Mouse (Mus musculus): ENCODE measurements around the gene Olfr33. TPM values are rescaled to one million over a fixed set of nuclear protein-coding genes. Genes with fewer than 3 reads are reported as not detected.

The Olfr33 gene
- polyA plus RNA-seq, 1 experiment = not detected

DNA sequence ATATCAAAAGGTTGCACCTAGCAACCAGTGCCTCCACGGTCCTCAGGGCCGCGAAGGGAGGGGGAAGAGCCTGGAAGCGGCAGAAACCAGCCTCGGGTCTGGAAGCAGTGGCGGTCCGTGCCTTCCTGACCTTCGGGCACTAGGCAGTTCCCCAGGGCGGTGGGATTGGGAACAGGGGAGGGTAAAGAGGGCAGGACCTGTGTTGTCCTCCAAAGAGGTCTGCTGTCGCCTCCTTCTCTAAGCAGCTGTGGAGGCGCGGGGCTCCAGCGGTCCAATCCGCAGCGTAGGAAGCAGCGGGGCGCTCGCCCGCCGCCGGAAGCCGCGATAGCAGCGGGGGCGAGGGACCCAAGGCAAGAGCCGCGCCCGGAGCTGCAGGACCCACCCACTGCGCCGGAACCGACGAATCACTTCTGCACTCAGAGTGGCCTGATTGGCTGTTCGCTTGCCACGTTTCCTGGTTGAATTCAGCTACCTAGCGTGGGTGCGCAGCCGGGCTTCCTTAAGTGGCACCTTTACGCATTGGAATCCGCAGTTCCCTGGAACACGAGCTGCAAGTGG, 31.8 kb downstream of the Olfr33 start, which contains the start of gene Trim68:
TSS of gene Trim68 (minus strand) at position 384 of the 558 bp plus-strand sequence.
- H3K79me2 ChIP-seq (ENCODE audit: control insufficient read depth, insufficient read depth) = no peaks in the 10 kb centered on the region
- no peaks in the 10 kb centered on the region for H3K27me3 ChIP-seq (ENCODE audit: control insufficient read depth, insufficient read depth, insufficient read length)
- H3K36me3 ChIP-seq (ENCODE audit: control insufficient read depth, insufficient read depth) = no peaks in the 10 kb centered on the region
- peak within 1 kb of the TSS; percentile 35 for H3K4me3 ChIP-seq
- TF ChIP-seq TCF12 (IDR thresholded peaks at IDR 0.05; ENCODE audit: insufficient read depth, poor library complexity, severe bottlenecking) (no peak), MAX (IDR thresholded peaks at IDR 0.05; ENCODE audit: low read depth) (no peak), CEBPB (IDR thresholded peaks at IDR 0.05; ENCODE audit: insufficient read depth, poor library complexity, severe bottlenecking) (no peak), POLR2A (IDR thresholded peaks at IDR 0.05; ENCODE audit: insufficient read length, low read depth) (peak; percentile 66), USF1 (IDR thresholded peaks at IDR 0.05; ENCODE audit: low read depth) (peak; percentile 38), MYOD1 (IDR thresholded peaks at IDR 0.05; ENCODE audit: control insufficient read depth in 1 of 3, insufficient read length in 2 of 3, low read depth in 2 of 3) (peak in 1 of 3 experiments; percentile 11), POLR2AphosphoS2 (IDR thresholded peaks at IDR 0.05; ENCODE audit: insufficient read length, low read depth) (peak; percentile 38)
- H3K4me2 ChIP-seq (ENCODE audit: low read depth) = peak within 1 kb of the TSS; percentile 82
- H3ac ChIP-seq (ENCODE audit: control insufficient read depth, insufficient read length) = no peak within 1 kb of the TSS

DNA sequence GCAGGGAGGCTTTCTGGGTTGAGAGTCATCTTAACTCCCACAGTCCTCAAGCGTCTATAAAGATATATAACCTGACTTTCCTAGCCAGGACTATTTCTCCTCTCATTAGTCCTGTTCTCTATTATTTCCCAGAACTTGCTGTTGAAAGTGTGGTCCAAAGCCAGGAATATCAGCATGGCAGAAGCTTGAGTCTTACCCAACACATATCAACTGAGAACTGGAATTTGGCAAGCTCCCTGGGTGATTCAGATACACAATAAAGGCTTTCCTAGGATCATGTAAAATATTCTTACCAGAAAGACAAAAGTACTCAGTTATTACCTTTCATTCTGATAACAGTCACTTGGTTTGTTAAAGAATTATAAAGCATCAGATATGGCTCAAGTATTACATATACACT, 37.0 kb downstream of the Olfr33 start:
- no peak overlapping the region for H3ac ChIP-seq (ENCODE audit: control insufficient read depth, insufficient read length)
- H3K36me3 ChIP-seq (ENCODE audit: control insufficient read depth, insufficient read depth) = no peaks in the 10 kb centered on the region
- no peak overlapping the region for H3K4me2 ChIP-seq (ENCODE audit: low read depth)
- TF ChIP-seq CEBPB (IDR thresholded peaks at IDR 0.05; ENCODE audit: insufficient read depth, poor library complexity, severe bottlenecking) (no peak), TCF12 (IDR thresholded peaks at IDR 0.05; ENCODE audit: insufficient read depth, poor library complexity, severe bottlenecking) (no peak)
- no peaks in the 10 kb centered on the region for H3K79me2 ChIP-seq (ENCODE audit: control insufficient read depth, insufficient read depth)
- H3K27me3 ChIP-seq (ENCODE audit: control insufficient read depth, insufficient read depth, insufficient read length) = no peaks in the 10 kb centered on the region
- no peak overlapping the region for H3K4me3 ChIP-seq

DNA sequence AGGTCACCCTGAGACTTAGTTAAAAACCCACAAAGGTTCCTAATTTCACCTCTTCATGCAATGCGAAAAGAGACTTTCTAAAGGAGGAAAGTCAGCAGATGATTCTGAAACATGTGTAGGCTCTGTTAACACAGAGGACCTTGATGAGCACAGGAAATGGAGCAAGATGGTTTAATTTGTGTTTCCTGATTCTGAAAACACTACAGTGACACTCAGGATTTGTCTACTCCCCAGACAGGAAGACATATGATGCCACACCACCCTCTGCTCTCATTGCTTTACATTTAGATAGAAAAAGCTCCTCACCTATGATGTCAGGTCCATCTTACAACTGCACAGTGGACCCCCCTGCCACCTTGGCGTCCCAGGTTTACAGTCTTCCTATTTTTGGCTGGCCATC, 42.6 kb downstream of the Olfr33 start:
- H3K27me3 ChIP-seq (ENCODE audit: control insufficient read depth, insufficient read depth, insufficient read length) = no peaks in the 10 kb centered on the region
- no peak overlapping the region for H3K4me2 ChIP-seq (ENCODE audit: low read depth)
- TF ChIP-seq SRF (IDR thresholded peaks at IDR 0.05; ENCODE audit: control insufficient read depth, insufficient read length, low read depth) = no peak
- no peak for TF ChIP-seq POLR2AphosphoS2 (IDR thresholded peaks at IDR 0.05; ENCODE audit: insufficient read length, low read depth)
- TF ChIP-seq USF1 (IDR thresholded peaks at IDR 0.05; ENCODE audit: low read depth) = no peak
- no peak for TF ChIP-seq POLR2A (IDR thresholded peaks at IDR 0.05; ENCODE audit: insufficient read length, low read depth)
- TF ChIP-seq E2F4 (IDR thresholded peaks at IDR 0.05; ENCODE audit: insufficient read depth) = no peak
- TF ChIP-seq MYOG (IDR thresholded peaks at IDR 0.05; ENCODE audit: control insufficient read depth in 1 of 3, insufficient read depth in 1 of 3, insufficient read length in 2 of 3, low read depth in 2 of 3) = no peak
- no peak for TF ChIP-seq REST (IDR thresholded peaks at IDR 0.05; ENCODE audit: insufficient read depth, insufficient read length)
- H3K36me3 ChIP-seq (ENCODE audit: control insufficient read depth, insufficient read depth) = no peaks in the 10 kb centered on the region
- H3K4me3 ChIP-seq = no peak overlapping the region
- H3ac ChIP-seq (ENCODE audit: control insufficient read depth, insufficient read length) = no peak overlapping the region
- no peaks in the 10 kb centered on the region for H3K79me2 ChIP-seq (ENCODE audit: control insufficient read depth, insufficient read depth)

DNA sequence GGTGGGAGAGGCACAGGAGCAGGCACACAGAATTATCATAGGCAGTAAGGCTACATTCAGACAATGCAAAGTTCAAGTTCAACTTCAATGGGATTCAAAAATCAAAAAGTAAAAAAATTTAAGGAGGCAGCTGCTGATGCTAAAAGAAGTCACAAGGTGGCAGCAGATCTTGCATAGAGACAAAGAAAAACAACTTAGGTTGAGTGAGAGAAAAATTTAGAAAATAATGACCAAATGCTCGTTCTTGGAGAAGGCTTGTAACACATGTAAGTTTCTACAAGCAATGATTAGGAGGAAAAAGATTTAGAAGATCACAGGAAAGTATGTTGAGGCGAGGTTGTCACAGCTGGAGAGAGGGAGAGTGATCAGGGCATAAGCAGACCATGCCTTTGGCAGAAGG, 53.5 kb downstream of the Olfr33 start:
- H3ac ChIP-seq (ENCODE audit: control insufficient read depth, insufficient read length) = no peak overlapping the region
- H3K4me3 ChIP-seq = no peak overlapping the region

DNA sequence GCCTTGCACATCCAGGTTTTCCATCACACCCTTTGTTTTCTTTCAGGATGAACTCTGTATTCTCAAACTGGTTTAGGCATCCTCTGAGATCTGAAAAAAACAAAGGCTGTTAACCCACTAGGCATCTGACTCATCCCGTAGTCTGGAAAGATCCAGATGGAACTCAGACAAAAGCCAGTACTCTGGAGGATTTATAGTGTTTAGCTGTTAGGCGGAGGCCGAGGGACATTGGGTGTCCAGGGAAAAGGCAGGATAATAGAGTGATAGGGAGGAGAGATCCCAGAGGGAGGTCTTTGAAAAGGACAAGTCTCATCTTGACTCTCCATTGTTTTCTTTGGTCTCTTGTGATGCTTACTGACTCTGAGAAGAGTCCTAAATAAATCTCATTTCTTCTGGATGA, 54.3 kb downstream of the Olfr33 start, which contains the start of gene Olfr556:
TSS of gene Olfr556 (plus strand) at position 301 of the 400 bp plus-strand sequence.
- Histone ChIP-seq H3ac (ENCODE audit: control insufficient read depth, insufficient read length) (no peak within 1 kb of the TSS), H3K36me3 (ENCODE audit: control insufficient read depth, insufficient read depth) (no peaks in the 10 kb centered on the region), H3K27me3 (ENCODE audit: control insufficient read depth, insufficient read depth, insufficient read length) (no peaks in the 10 kb centered on the region), H3K4me3 (no peak within 1 kb of the TSS), H3K79me2 (ENCODE audit: control insufficient read depth, insufficient read depth) (no peaks in the 10 kb centered on the region), H3K4me2 (ENCODE audit: low read depth) (no peak within 1 kb of the TSS)
- TF ChIP-seq USF1 (IDR thresholded peaks at IDR 0.05; ENCODE audit: low read depth) (no peak), POLR2A (IDR thresholded peaks at IDR 0.05; ENCODE audit: insufficient read length, low read depth) (no peak), SRF (IDR thresholded peaks at IDR 0.05; ENCODE audit: control insufficient read depth, insufficient read length, low read depth) (no peak), POLR2AphosphoS2 (IDR thresholded peaks at IDR 0.05; ENCODE audit: insufficient read length, low read depth) (no peak), TCF12 (IDR thresholded peaks at IDR 0.05; ENCODE audit: insufficient read depth, poor library complexity, severe bottlenecking) (no peak), TCF3 (IDR thresholded peaks at IDR 0.05; ENCODE audit: insufficient read length, low read depth) (no peak), CEBPB (IDR thresholded peaks at IDR 0.05; ENCODE audit: insufficient read depth, poor library complexity, severe bottlenecking) (no peak), MAX (IDR thresholded peaks at IDR 0.05; ENCODE audit: low read depth) (no peak), REST (IDR thresholded peaks at IDR 0.05; ENCODE audit: insufficient read depth, insufficient read length) (no peak), MYOD1 (IDR thresholded peaks at IDR 0.05; ENCODE audit: control insufficient read depth in 1 of 3, insufficient read length in 2 of 3, low read depth in 2 of 3) (no peak), MYOG (IDR thresholded peaks at IDR 0.05; ENCODE audit: control insufficient read depth in 1 of 3, insufficient read depth in 1 of 3, insufficient read length in 2 of 3, low read depth in 2 of 3) (no peak), E2F4 (IDR thresholded peaks at IDR 0.05; ENCODE audit: insufficient read depth) (no peak)

More for the DNA sequence above, 53.5 kb downstream of the Olfr33 start:
- Histone ChIP-seq H3K27me3 (ENCODE audit: control insufficient read depth, insufficient read depth, insufficient read length) (no peaks in the 10 kb centered on the region), H3K79me2 (ENCODE audit: control insufficient read depth, insufficient read depth) (no peaks in the 10 kb centered on the region), H3K36me3 (ENCODE audit: control insufficient read depth, insufficient read depth) (no peaks in the 10 kb centered on the region), H3K4me2 (ENCODE audit: low read depth) (no peak overlapping the region)
- no peak for TF ChIP-seq MYOG (IDR thresholded peaks at IDR 0.05; ENCODE audit: control insufficient read depth in 1 of 3, insufficient read depth in 1 of 3, insufficient read length in 2 of 3, low read depth in 2 of 3)
- no peak for TF ChIP-seq TCF3 (IDR thresholded peaks at IDR 0.05; ENCODE audit: insufficient read length, low read depth)

Other genes starting within 250 kb of the Olfr33 start
- not detected for gene Olfr543, start 237.4 kb downstream of the Olfr33 start, polyA plus RNA-seq (2012; fragmentation: generic; extraction: Trizol)
- not detected for gene Olfr544, start 230.8 kb downstream of the Olfr33 start, polyA plus RNA-seq (2012; fragmentation: generic; extraction: Trizol)
- gene Olfr545, start 219.5 kb downstream of the Olfr33 start, polyA plus RNA-seq (2012; fragmentation: generic; extraction: Trizol) = not detected
- gene Olfr547, start 184.3 kb downstream of the Olfr33 start, polyA plus RNA-seq (2012; fragmentation: generic; extraction: Trizol) = not detected
- gene Olfr548-ps1, start 178.2 kb downstream of the Olfr33 start, polyA plus RNA-seq (2012; fragmentation: generic; extraction: Trizol) = not detected
- gene Olfr549, start 169.2 kb downstream of the Olfr33 start, polyA plus RNA-seq (2012; fragmentation: generic; extraction: Trizol) = not detected
- gene Trim21, start 153.6 kb downstream of the Olfr33 start, polyA plus RNA-seq (2012; fragmentation: generic; extraction: Trizol) = 0.43 TPM
- gene Olfr550, start 147.6 kb downstream of the Olfr33 start, polyA plus RNA-seq (2012; fragmentation: generic; extraction: Trizol) = not detected
- not detected for gene Olfr551, start 127.2 kb downstream of the Olfr33 start, polyA plus RNA-seq (2012; fragmentation: generic; extraction: Trizol)
- gene Olfr552, start 121.3 kb downstream of the Olfr33 start, polyA plus RNA-seq (2012; fragmentation: generic; extraction: Trizol) = not detected
- gene Olfr553, start 100.9 kb downstream of the Olfr33 start, polyA plus RNA-seq (2012; fragmentation: generic; extraction: Trizol) = not detected
- gene Olfr554, start 80.6 kb downstream of the Olfr33 start, polyA plus RNA-seq (2012; fragmentation: generic; extraction: Trizol) = not detected
- not detected for gene Olfr555, start 60.2 kb downstream of the Olfr33 start, polyA plus RNA-seq (2012; fragmentation: generic; extraction: Trizol)
- not detected for gene Olfr556, start 54.2 kb downstream of the Olfr33 start, polyA plus RNA-seq (2012; fragmentation: generic; extraction: Trizol)
- 3.2 TPM for gene Trim68, start 31.7 kb downstream of the Olfr33 start, polyA plus RNA-seq (2012; fragmentation: generic; extraction: Trizol)
- gene Olfr557, start 23.2 kb downstream of the Olfr33 start, polyA plus RNA-seq (2012; fragmentation: generic; extraction: Trizol) = not detected
- not detected for gene Olfr558, start 16.9 kb downstream of the Olfr33 start, polyA plus RNA-seq (2012; fragmentation: generic; extraction: Trizol)
- not detected for gene Olfr559, start 8.4 kb upstream of the Olfr33 start, polyA plus RNA-seq (2012; fragmentation: generic; extraction: Trizol)
- gene Olfr560, start 40.3 kb upstream of the Olfr33 start, polyA plus RNA-seq (2012; fragmentation: generic; extraction: Trizol) = not detected
- not detected for gene Olfr78, start 40.4 kb upstream of the Olfr33 start, polyA plus RNA-seq (2012; fragmentation: generic; extraction: Trizol)
- gene Olfr561, start 52.2 kb upstream of the Olfr33 start, polyA plus RNA-seq (2012; fragmentation: generic; extraction: Trizol) = not detected
- not detected for gene Olfr564, start 84.4 kb upstream of the Olfr33 start, polyA plus RNA-seq (2012; fragmentation: generic; extraction: Trizol)
- gene Olfr566, start 139.7 kb upstream of the Olfr33 start, polyA plus RNA-seq (2012; fragmentation: generic; extraction: Trizol) = not detected
- not detected for gene Olfr568, start 158.1 kb upstream of the Olfr33 start, polyA plus RNA-seq (2012; fragmentation: generic; extraction: Trizol)
- not detected for gene Olfr569, start 171.8 kb upstream of the Olfr33 start, polyA plus RNA-seq (2012; fragmentation: generic; extraction: Trizol)
- not detected for gene Olfr570, start 175.5 kb upstream of the Olfr33 start, polyA plus RNA-seq (2012; fragmentation: generic; extraction: Trizol)
- gene Olfr571, start 198.5 kb upstream of the Olfr33 start, polyA plus RNA-seq (2012; fragmentation: generic; extraction: Trizol) = not detected
- not detected for gene Olfr572, start 205.3 kb upstream of the Olfr33 start, polyA plus RNA-seq (2012; fragmentation: generic; extraction: Trizol)
- gene Olfr573-ps1, start 223.5 kb upstream of the Olfr33 start, polyA plus RNA-seq (2012; fragmentation: generic; extraction: Trizol) = not detected
- gene Olfr574, start 229.4 kb upstream of the Olfr33 start, polyA plus RNA-seq (2012; fragmentation: generic; extraction: Trizol) = not detected
- not detected for gene Olfr575, start 239.7 kb upstream of the Olfr33 start, polyA plus RNA-seq (2012; fragmentation: generic; extraction: Trizol)
- not detected for gene Olfr576, start 243.6 kb upstream of the Olfr33 start, polyA plus RNA-seq (2012; fragmentation: generic; extraction: Trizol)

Measured in myocyte (in vitro differentiated cells).